Mouse (Mus musculus): ENCODE measurements around the gene Wbp2. TPM values are rescaled to one million over a fixed set of nuclear protein-coding genes. Genes with fewer than 3 reads are reported as not detected.

Gene Wbp2
- polyA plus RNA-seq, 1 experiment from 2014 or later = 99.4 TPM

GRCm38 (mm10) chr11:116029086-116029865 lies 57.5 kb downstream of the Wbp2 start:
- Histone ChIP-seq H3K4me1 (ENCODE audit: insufficient read depth, low read length) (peaks cover 26% of the 10 kb centered on the region), H3K27me3 (ENCODE audit: insufficient read depth, low read length) (no peaks in the 10 kb centered on the region), H3K27ac (ENCODE audit: low read length) (peak overlapping the region; percentile 73), H3K4me2 (replicated peaks; ENCODE audit: low read depth, low read length) (peak overlapping the region; percentile 62), H3K36me3 (ENCODE audit: insufficient read depth, low read length) (0 out of 2 replicates have a peak, but pooled peaks cover 3% of the 10 kb centered on the region), H3K9ac (replicated peaks; ENCODE audit: low read length) (peak overlapping the region; percentile 69), H3K9me3 (ENCODE audit: low read length) (no peaks in the 10 kb centered on the region), H3K4me3 (ENCODE audit: low read length) (peak overlapping the region; percentile 70)
- ATAC-seq (ENCODE audit: low FRiP score, low TSS enrichment) = no peak
- 76% methylated on average over 6 of the region's 6 CpGs for WGBS

Other genes with a start within 250 kb of the Wbp2 start
- gene Myo15b, start 228.6 kb downstream of the Wbp2 start, polyA plus RNA-seq (2015; fragmentation: Nextera tagmentation; extraction: Ambion mirVana) = 12.6 and 14.2 TPM in 2 replicates
- gene Smim5, start 187.0 kb downstream of the Wbp2 start, polyA plus RNA-seq (2015; fragmentation: Nextera tagmentation; extraction: Ambion mirVana) = 4.7 and 5.0 TPM in 2 replicates
- 11.8 and 12.8 TPM in 2 replicates for gene Smim6, start 175.0 kb downstream of the Wbp2 start, polyA plus RNA-seq (2015; fragmentation: Nextera tagmentation; extraction: Ambion mirVana)
- gene Sap30bp, start 153.7 kb downstream of the Wbp2 start, polyA plus RNA-seq (2015; fragmentation: Nextera tagmentation; extraction: Ambion mirVana) = 35.9 and 38.9 TPM in 2 replicates
- gene Recql5, start 153.5 kb downstream of the Wbp2 start, polyA plus RNA-seq (2015; fragmentation: Nextera tagmentation; extraction: Ambion mirVana) = 25.3 and 26.9 TPM in 2 replicates
- 2.5 and 3.4 TPM in 2 replicates for gene Itgb4, start 112.3 kb downstream of the Wbp2 start, polyA plus RNA-seq (2015; fragmentation: Nextera tagmentation; extraction: Ambion mirVana)
- 222 and 240 TPM in 2 replicates for gene Galk1, start 74.3 kb downstream of the Wbp2 start, polyA plus RNA-seq (2015; fragmentation: Nextera tagmentation; extraction: Ambion mirVana)
- gene H3f3b, start 59.0 kb downstream of the Wbp2 start, polyA plus RNA-seq (2015; fragmentation: Nextera tagmentation; extraction: Ambion mirVana) = 1,676 and 1,744 TPM in 2 replicates
- 41.2 and 46.6 TPM in 2 replicates for gene Unk, start 56.7 kb downstream of the Wbp2 start, polyA plus RNA-seq (2015; fragmentation: Nextera tagmentation; extraction: Ambion mirVana)
- 1.00 and 1.4 TPM in 2 replicates for gene Unc13d, start 9.0 kb downstream of the Wbp2 start, polyA plus RNA-seq (2015; fragmentation: Nextera tagmentation; extraction: Ambion mirVana)
- gene Trim47, start 40.2 kb upstream of the Wbp2 start, polyA plus RNA-seq (2015; fragmentation: Nextera tagmentation; extraction: Ambion mirVana) = 23.9 and 31.2 TPM in 2 replicates
- gene Trim65, start 44.1 kb upstream of the Wbp2 start, polyA plus RNA-seq (2015; fragmentation: Nextera tagmentation; extraction: Ambion mirVana) = 4.9 and 6.3 TPM in 2 replicates
- 119 and 120 TPM in 2 replicates for gene Mrpl38, start 51.9 kb upstream of the Wbp2 start, polyA plus RNA-seq (2015; fragmentation: Nextera tagmentation; extraction: Ambion mirVana)
- gene Fbf1, start 81.2 kb upstream of the Wbp2 start, polyA plus RNA-seq (2015; fragmentation: Nextera tagmentation; extraction: Ambion mirVana) = 38.7 and 45.6 TPM in 2 replicates
- gene Ten1, start 111.9 kb upstream of the Wbp2 start, polyA plus RNA-seq (2015; fragmentation: Nextera tagmentation; extraction: Ambion mirVana) = 85.0 and 85.9 TPM in 2 replicates
- gene Acox1, start 112.0 kb upstream of the Wbp2 start, polyA plus RNA-seq (2015; fragmentation: Nextera tagmentation; extraction: Ambion mirVana) = 46.1 and 48.8 TPM in 2 replicates
- 3.5 and 4.1 TPM in 2 replicates for gene Evpl, start 151.1 kb upstream of the Wbp2 start, polyA plus RNA-seq (2015; fragmentation: Nextera tagmentation; extraction: Ambion mirVana)
- 95.9 and 96.7 TPM in 2 replicates for gene Srp68, start 187.2 kb upstream of the Wbp2 start, polyA plus RNA-seq (2015; fragmentation: Nextera tagmentation; extraction: Ambion mirVana)
- 0.14 and 0.19 TPM in 2 replicates for gene Galr2, start 193.9 kb upstream of the Wbp2 start, polyA plus RNA-seq (2015; fragmentation: Nextera tagmentation; extraction: Ambion mirVana)
- 71.5 and 72.5 TPM in 2 replicates for gene Exoc7, start 220.2 kb upstream of the Wbp2 start, polyA plus RNA-seq (2015; fragmentation: Nextera tagmentation; extraction: Ambion mirVana)
- gene Foxj1, start 248.4 kb upstream of the Wbp2 start, polyA plus RNA-seq (2015; fragmentation: Nextera tagmentation; extraction: Ambion mirVana) = 2.7 and 3.5 TPM in 2 replicates

All from kidney, embryonic 16.5 days (tissue).